Mouse (Mus musculus) ES-E14 (cell line): ENCODE data around the gene Clec1a.

ENCODE experiments used
- HCFC1 ChIP-seq: IDR thresholded peaks from 2 replicates; pipeline ENCODE4 v1.6.1; 2012; ENCODE audit warnings: low read length, inconsistent platforms, borderline replicate concordance; ENCODE audit not compliant: insufficient read depth
- MAFK ChIP-seq: IDR thresholded peaks from 2 replicates; pipeline ENCODE4 v1.6.1; 2014; ENCODE audit warnings: mild to moderate bottlenecking, low read depth, low read length, inconsistent platforms; ENCODE audit not compliant: insufficient read depth
- ZNF384 ChIP-seq: IDR thresholded peaks from 2 replicates; pipeline ENCODE4 v1.6.1; 2012; ENCODE audit warnings: low read depth, low read length, inconsistent platforms

DNA sequence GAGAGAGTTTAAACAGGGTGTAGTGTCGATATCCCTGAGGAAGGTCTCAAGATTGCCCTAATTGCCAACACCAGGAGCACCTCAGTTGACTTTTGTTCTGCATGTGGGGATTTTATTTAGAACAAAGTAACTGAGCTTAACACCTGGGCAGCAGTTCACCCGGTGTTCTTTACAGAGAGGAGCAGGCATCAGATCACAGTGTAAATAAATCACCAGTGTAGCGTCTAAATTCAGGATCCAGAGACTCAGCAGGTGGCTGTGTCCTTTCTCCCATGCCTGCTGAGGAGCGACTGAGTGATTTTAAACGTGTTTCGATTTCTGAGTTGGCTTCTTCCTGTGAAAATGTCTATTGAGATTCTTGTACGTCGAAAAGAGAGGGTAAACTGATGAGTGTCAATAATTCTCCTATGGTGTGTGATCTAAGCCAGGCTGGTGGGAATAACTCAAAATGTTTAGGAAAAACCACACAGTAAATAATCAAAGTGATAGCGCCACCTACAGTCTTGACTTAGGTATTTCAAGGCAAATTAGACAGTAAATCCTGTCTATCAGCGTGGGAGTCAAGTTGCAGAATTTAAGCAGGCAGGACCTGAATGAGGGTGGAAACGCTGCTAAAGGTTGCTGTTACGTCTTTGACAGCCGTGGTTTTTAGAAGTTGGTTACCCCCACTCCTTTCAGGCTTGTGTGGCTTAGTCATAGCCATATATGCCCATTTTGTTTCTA lies 24.8 kb upstream of the Clec1a start:
- TF ChIP-seq HCFC1 (no peak), ZNF384 (no peak), MAFK (no peak)
